In the genomic region with DNA sequence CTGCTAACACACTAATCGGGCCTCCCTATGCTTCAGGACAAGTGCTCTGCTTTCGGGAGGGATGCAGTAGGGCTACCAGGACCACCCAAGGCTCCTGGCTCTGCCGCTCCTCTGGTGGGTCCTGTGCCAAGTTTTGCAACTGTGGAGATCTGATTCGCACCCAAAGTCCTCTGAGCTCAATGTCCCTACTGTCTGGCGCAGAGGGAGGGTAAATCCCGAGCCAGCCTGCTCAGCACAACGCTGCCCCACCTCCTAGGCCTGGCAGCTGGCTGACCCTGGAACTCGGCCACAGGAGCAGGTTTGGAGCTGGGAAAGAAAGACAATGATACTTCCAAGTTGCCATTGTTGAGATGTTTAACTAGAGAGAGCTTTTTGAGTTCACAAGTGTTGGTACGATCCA, we compare ENCODE assay signal across 13 mouse cellular contexts. TPM values are rescaled to one million over a fixed set of nuclear protein-coding genes. Genes with fewer than 3 reads are reported as not detected.
DNase-seq lines count a peak whose midpoint lies in the region; ATAC-seq lines count a peak whose summit lies in the region.
"Had no signal": no experiment of that assay in that cellular context is flagged by ENCODE, and none has a peak within 500 bp of the region (broad histone marks: within the 10 kb centered on the region; RNA-seq: fewer than 3 reads in every experiment).

No protein-coding gene starts in this region.

- peak; percentile 48 to 65 for DNase-seq in cerebellum, postnatal 14 days
- DNase-seq in cerebellum, postnatal 25 days, result no peak
- peak; percentile 50 for DNase-seq in layer of hippocampus, adult 9-11 months
- DNase-seq in layer of hippocampus, postnatal 25 days (ENCODE audit: extremely low spot score in 1 of 2, low spot score in 1 of 2), result no peak
- peak; percentile 29 for DNase-seq in right cerebral cortex, postnatal 4 days
- no peak for DNase-seq in right cerebral cortex, adult 2 months (ENCODE audit: low spot score in 2 of 2)
- peak; percentile 40 for DNase-seq in testis, postnatal 14 days (ENCODE audit: low spot score)
- DNase-seq: kidney, adult 18-20 months; liver, postnatal 0 days had no signal

- ATAC-seq in kidney, embryonic 15.5 days (replicated peaks; ENCODE audit: low FRiP score), result no peak
- ATAC-seq: liver, postnatal 0 days had no signal

- H3K4me3 ChIP-seq in kidney, embryonic 15.5 days (replicated peaks), result no peak overlapping the region
- H3K4me3 ChIP-seq: heart, embryonic 13.5 days had no signal

- WGBS in kidney, embryonic 15.5 days, result 85% methylated on average over 9 of the region's 9 CpGs

- H3K4me1 ChIP-seq in kidney, embryonic 15.5 days, result 0 out of 2 replicates have a peak, but pooled peaks cover 4% of the 10 kb centered on the region
- H3K4me1 ChIP-seq: heart, embryonic 13.5 days had no signal

- H3K9me3 ChIP-seq in kidney, embryonic 15.5 days (replicated peaks), result no peaks in the 10 kb centered on the region

- no peaks in the 10 kb centered on the region for H3K36me3 ChIP-seq in kidney, embryonic 15.5 days
- H3K36me3 ChIP-seq: heart, embryonic 13.5 days had no signal

- H3K9ac ChIP-seq in kidney, embryonic 15.5 days, result no peak overlapping the region
- H3K9ac ChIP-seq: heart, embryonic 13.5 days; liver, postnatal 0 days had no signal

- H3K27me3 ChIP-seq in kidney, embryonic 15.5 days, result no peaks in the 10 kb centered on the region

- H3K4me2 ChIP-seq in kidney, embryonic 15.5 days, result no peak overlapping the region
- H3K4me2 ChIP-seq: heart, embryonic 13.5 days had no signal

- H3K27ac ChIP-seq in kidney, embryonic 15.5 days, result no peak overlapping the region
- H3K27ac ChIP-seq: heart, embryonic 13.5 days had no signal

RNA-seq across cellular contexts. Expression of gene Emilin3, which starts 13.1 kb away (rescaled TPM):
- under 1 TPM; 0.12 to 0.14 TPM for total RNA-seq in layer of hippocampus, postnatal 25 days (2021)
- polyA plus RNA-seq in kidney, embryonic 15.5 days (2015; fragmentation: Nextera tagmentation; extraction: Ambion mirVana), result 7.0 and 14.8 TPM in 2 replicates
- total RNA-seq: adrenal gland, adult 18-20 months; MEL had no signal
- polyA plus RNA-seq: liver, postnatal 0 days had no signal

RNA-seq across cellular contexts. Expression of gene Lpin3, which starts 44.7 kb away (rescaled TPM):
- total RNA-seq in layer of hippocampus, postnatal 25 days (2021), result 1 to 10 TPM in 1 of 2 experiments, under 1 TPM in 1; 0.94 to 1.1 TPM
- 3.0 and 3.8 TPM in 2 replicates for polyA plus RNA-seq in kidney, embryonic 15.5 days (2015; fragmentation: Nextera tagmentation; extraction: Ambion mirVana)

RNA-seq across cellular contexts. Expression of gene Zhx3, which starts 52.4 kb away (rescaled TPM):
- 100 to 1,000 TPM in 1 of 2 experiments, 10 to 100 TPM in 1; 93.9 to 107 TPM for total RNA-seq in layer of hippocampus, postnatal 25 days (2021)
- 13.9 and 14.5 TPM in 2 replicates for polyA plus RNA-seq in kidney, embryonic 15.5 days (2015; fragmentation: Nextera tagmentation; extraction: Ambion mirVana)

Comparison
In these comparisons a context has a peak if more than half of its experiments do, and no peak if none do; other contexts are left out.
1. DNase-seq: peak in cerebellum, postnatal 14 days (2 of 2), layer of hippocampus, adult 9-11 months (single experiment), right cerebral cortex, postnatal 4 days (single experiment) and testis, postnatal 14 days (single experiment); none in cerebellum, postnatal 25 days (0 of 2), layer of hippocampus, postnatal 25 days (0 of 2) and right cerebral cortex, adult 2 months (0 of 2).